Mouse (Mus musculus) kidney, embryonic 16.5 days (tissue): ENCODE data around the gene Gm28053. TPM values are rescaled to one million over a fixed set of nuclear protein-coding genes. Genes with fewer than 3 reads are reported as not detected.

ENCODE experiments used
- ATAC-seq: fragments of 200-750 bp; cut with Nextera tagmentation; 2 replicates; pipeline ENCODE4 v1.8.0; 2017; ENCODE audit warnings: moderate TSS enrichment; ENCODE audit not compliant: low FRiP score, low TSS enrichment
- H3K27ac ChIP-seq: fragments of 300-500 bp; sonication (generic); 2 replicates; pipeline ENCODE4 v1.5.1; 2014; ENCODE audit warnings: low read length
- H3K27me3 ChIP-seq: fragments of 300-500 bp; sonication (generic); 2 replicates; pipeline ENCODE4 v1.6.1; 2014; ENCODE audit warnings: low read length, control low read depth, mixed read lengths; ENCODE audit not compliant: insufficient read depth
- H3K36me3 ChIP-seq: fragments of 300-500 bp; sonication (generic); 2 replicates; pipeline ENCODE4 v1.6.1; 2014; ENCODE audit warnings: low read length, control low read depth, mixed read lengths; ENCODE audit not compliant: insufficient read depth
- H3K4me1 ChIP-seq: fragments of 300-500 bp; sonication (generic); 2 replicates; pipeline ENCODE4 v1.6.1; 2014; ENCODE audit warnings: low read length, control low read depth, mixed read lengths; ENCODE audit not compliant: insufficient read depth
- H3K4me2 ChIP-seq: fragments of 300-500 bp; sonication (generic); replicated peaks from 2 replicates; pipeline ENCODE4 v1.6.1; 2014; ENCODE audit warnings: low read depth, low read length
- H3K4me3 ChIP-seq: fragments of 300-500 bp; sonication (generic); 2 replicates; pipeline ENCODE4 v1.5.1; 2014; ENCODE audit warnings: mild to moderate bottlenecking, low read length
- H3K9ac ChIP-seq: fragments of 300-500 bp; sonication (generic); replicated peaks from 2 replicates; pipeline ENCODE4 v1.6.1; 2014; ENCODE audit warnings: low read length
- H3K9me3 ChIP-seq: fragments of 300-500 bp; sonication (generic); 2 replicates; pipeline ENCODE4 v1.6.1; 2016; ENCODE audit warnings: low read length, control low read depth
- WGBS: fragments of 180-500 bp; shearing (Covaris S2); extraction: QIAGEN DNeasy Blood & Tissue Kit; methylation state at CpG from one replicate; pipeline ENCODE4 v1.1.7; 2014; 5-methylcytosine and 5-hydroxymethylcytosine counted together
- polyA plus RNA-seq: library from polyadenylated mRNA; unstranded; fragments of >200 nt; fragmentation: Nextera tagmentation; extraction: Ambion mirVana; gene quantifications from 2 replicates; pipeline ENCODE4 v1.2.1, GENCODE M21; 2015

Gm28053 gene
- polyA plus RNA-seq, 1 experiment from 2014 or later, result 1.4 TPM

DNA sequence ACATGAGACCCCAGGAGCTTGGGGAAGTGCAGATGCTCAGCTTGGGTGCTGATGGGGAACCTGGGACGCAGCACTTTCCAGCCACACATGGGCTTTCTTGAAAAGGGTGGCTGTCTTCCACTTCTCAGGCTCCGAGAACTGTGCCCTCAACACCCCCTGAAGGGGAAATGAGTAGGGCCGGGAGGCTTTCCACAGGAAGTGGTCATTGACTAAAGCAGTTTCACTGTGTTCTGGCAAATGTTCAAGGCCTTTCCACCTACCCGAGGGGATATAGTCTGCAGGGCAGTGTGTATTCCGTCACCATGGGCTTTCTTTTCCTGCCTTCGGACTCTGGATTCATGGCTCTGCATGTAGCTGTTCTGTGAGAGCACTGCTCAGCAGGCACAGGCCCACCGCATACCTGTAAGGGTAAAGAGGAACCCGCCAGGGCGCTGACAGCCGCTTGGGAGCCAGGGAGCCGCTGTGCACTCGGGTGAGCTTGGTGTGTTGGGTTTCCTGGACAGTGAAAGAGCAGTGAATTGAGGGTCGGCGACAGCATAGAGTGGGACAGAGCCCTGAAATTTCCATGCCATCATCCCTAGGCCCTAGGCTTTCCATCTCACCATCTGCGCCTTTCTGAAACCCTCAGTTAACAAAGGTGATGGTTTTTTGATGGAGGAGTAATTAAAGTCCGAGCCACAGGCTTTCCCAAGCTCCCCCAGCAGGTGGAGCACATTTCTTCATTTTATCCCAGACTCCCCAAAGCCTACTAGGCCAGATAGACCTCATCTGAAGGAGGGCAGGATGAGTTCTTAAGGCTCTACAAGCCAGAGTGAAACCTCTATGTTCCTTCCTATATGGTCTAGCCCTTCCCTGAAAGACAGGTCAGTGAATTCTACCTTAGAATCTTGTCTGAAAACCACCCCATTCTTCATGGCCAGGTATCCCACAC is 27.8 kb downstream of the Gm28053 start, which contains the start of gene Gimap5:
Gene Gimap5 (plus strand): TSS at position 239 of the 931 bp plus-strand sequence.
- Histone ChIP-seq H3K9ac (peak within 1 kb of the TSS; percentile 58), H3K4me3 (peak within 1 kb of the TSS; percentile 37), H3K27ac (peak within 1 kb of the TSS; percentile 87), H3K9me3 (no peaks in the 10 kb centered on the region), H3K4me1 (peaks cover 15% of the 10 kb centered on the region), H3K36me3 (no peaks in the 10 kb centered on the region), H3K27me3 (peaks cover 11% of the 10 kb centered on the region), H3K4me2 (peak within 1 kb of the TSS; percentile 31)
- peak; percentile 32; the same call in 1 of the 2 replicates for ATAC-seq
- WGBS, result 41% methylated on average over 16 of the region's 16 CpGs

DNA sequence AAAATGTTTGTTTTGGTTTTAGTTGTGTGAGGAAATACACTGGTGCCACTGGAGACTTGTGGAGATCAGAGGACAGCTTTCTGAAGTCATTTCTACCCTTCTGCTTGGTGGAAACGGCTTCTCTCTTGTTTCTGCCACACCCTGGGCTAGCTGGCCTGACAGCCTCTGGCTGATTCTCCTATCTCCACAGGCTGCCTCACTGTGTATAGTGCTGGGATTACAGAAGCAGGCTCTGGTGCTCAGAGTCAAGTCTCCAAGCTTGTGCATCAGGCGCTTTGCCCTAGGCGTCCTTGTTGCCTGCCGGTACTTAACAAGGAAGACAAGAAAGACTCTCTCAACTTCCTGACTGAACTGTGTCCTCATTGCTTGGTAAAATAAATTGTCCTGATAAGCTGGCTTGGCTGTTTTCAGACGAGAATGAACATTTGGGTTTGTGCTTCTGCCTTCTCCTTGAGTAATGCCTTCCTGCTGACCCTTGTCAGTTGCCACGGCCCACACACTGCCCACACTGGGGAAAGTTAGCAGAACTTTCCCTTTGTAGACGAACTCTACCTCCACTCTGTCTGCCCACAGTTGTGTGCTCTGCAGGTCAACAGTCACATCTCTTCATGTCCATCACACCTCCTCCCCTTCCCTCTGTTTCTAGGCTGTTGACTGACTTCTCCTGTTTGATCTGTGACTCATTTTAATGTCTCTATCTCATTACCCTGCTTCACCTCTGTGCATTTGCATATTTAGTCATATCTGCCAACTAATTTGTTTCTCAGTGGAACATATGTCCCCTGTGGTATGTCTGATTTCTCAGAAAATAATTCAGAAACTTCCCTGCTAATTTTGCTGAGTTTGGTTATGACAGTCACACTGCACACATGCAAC is 28.9 kb downstream of the Gm28053 start:
- WGBS, result 33% methylated on average over 7 of the region's 7 CpGs
- Histone ChIP-seq H3K4me3 (peak overlapping the region; percentile 37), H3K4me1 (peaks cover 4% of the 10 kb centered on the region; the same call in 1 of the 2 replicates), H3K36me3 (no peaks in the 10 kb centered on the region), H3K27me3 (peaks cover 11% of the 10 kb centered on the region), H3K4me2 (peak overlapping the region; percentile 31), H3K27ac (peak overlapping the region; percentile 87; the same call in 1 of the 2 replicates), H3K9ac (no peak overlapping the region; the same call in 1 of the 2 replicates), H3K9me3 (no peaks in the 10 kb centered on the region)
- no peak for ATAC-seq

DNA sequence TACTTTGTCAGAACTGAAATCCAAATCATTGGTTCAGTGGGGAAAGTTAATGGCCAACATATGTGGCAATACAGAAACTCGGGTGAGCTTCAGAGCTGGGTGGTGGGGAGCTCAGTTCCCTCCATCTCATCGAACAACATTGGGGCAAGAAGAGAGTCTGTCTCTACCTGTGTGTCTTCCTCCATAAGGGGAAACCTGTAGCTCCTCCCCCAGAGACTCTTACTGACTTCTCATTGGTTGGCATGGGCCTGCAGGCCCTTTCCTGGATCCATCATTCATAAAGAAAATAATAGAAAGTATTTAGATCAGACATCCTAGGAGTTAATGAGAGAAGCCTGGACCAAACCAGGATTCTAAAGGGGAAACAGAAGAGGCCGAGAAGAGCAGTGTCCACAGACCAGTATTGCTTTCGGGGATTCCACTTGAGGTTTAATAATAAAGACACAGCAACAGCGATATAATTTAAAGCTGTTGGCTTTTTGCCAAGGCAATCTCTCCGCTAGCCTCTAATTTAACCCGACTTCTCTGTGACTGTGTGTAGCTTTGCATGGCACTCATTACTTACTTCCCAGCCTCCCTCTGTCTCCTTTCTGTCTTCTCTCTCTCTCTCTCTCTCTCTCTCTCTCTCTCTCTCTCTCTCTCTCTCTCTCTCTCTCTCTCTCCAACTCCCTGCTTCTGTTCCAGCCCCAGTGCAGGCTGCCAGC is 45.3 kb downstream of the Gm28053 start:
- WGBS, result 56% methylated on average over 7 of the region's 7 CpGs
- Histone ChIP-seq H3K9ac (no peak overlapping the region), H3K36me3 (no peaks in the 10 kb centered on the region), H3K4me3 (no peak overlapping the region), H3K27ac (no peak overlapping the region), H3K27me3 (no peaks in the 10 kb centered on the region), H3K4me2 (no peak overlapping the region), H3K9me3 (no peaks in the 10 kb centered on the region; the same call in 1 of the 2 replicates), H3K4me1 (no peaks in the 10 kb centered on the region)
- no peak for ATAC-seq

DNA sequence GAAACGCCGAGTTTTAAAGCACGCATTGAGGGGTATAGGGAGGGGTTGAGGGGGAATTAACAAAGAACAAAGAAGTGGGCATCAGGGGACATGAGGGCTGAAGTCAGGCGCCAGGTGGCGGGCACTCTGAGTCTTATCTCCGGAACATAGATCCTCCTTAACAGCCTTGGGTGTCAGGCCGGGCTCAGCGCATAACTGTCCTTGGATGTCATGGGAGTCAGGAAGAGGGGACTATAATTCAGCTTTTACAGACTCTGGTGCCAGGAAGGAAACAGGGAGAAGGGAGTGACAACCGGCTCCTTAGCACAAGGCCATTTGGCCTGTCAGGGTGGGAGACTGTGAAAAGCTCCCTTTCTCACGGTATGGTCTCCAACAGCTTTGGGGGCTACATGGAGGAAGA is 46.1 kb downstream of the Gm28053 start:
- 87% methylated on average over 10 of the region's 10 CpGs for WGBS
- no peak for ATAC-seq
- no peaks in the 10 kb centered on the region for H3K27me3 ChIP-seq

DNA sequence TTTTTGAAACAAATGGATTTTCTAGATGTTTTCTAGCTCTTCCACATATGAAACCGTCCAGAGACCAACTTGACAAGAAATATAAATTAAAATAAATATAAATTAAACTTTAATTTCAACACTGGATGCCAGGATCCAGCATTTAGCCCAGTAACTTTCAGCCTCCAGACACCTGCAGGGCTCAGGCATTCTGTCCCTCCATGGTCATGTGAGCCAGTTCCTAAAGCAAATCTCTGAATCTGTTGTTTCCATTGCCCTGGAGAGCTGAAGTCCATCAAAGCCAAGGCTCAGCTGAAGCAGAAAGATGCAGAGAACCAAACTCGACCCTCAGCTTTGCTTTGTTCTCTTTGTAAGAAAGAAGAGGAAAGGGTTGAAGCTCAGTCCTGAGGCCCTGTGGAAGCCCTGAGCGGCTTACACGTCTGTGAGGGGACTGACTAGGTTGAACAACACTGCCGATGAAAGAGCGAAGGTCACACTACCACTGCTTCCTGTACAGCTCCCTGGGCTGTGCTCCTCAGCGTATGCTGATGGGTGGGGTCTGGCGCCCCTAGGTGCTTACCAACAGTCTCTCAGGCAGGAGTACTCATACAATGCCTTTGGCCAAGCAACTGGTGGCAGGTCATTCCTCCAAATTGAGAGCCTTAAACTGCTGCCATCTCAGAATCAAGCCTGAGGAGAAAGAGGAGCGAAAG is 49.9 kb downstream of the Gm28053 start:
- WGBS, result 67% methylated on average over 9 of the region's 9 CpGs

More for the DNA sequence above, 46.1 kb downstream of the Gm28053 start:
- Histone ChIP-seq H3K4me3 (no peak overlapping the region), H3K4me1 (no peaks in the 10 kb centered on the region), H3K4me2 (no peak overlapping the region), H3K9ac (no peak overlapping the region), H3K9me3 (no peaks in the 10 kb centered on the region; the same call in 1 of the 2 replicates), H3K27ac (no peak overlapping the region), H3K36me3 (no peaks in the 10 kb centered on the region)

DNA sequence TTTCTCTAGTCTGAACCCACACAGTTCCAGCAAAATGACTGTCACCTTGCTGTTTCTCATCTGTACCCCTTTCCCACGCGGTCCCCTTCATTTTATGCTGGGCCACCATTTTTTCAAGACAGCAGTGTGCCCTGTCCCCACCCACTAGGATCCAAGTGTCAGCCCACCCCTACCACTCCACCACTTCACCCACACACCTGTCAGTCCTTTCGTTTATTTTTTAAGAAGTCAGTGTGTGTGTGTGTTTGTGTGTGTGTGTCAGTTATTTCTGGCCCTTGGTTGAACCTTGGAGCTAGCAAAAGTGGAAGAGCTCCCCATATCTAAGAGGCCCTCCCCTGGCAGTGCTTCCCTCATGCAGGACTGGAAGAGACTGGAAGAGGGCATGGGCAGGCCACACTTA is 50.5 kb downstream of the Gm28053 start:
- no peaks in the 10 kb centered on the region for H3K27me3 ChIP-seq
- no peak overlapping the region for H3K27ac ChIP-seq
- no peak overlapping the region for H3K4me2 ChIP-seq
- H3K4me3 ChIP-seq, result no peak overlapping the region
- 96% methylated on average over 3 of the region's 3 CpGs for WGBS
- no peaks in the 10 kb centered on the region; the same call in 1 of the 2 replicates for H3K9me3 ChIP-seq
- H3K36me3 ChIP-seq, result no peaks in the 10 kb centered on the region
- ATAC-seq, result no peak
- no peaks in the 10 kb centered on the region for H3K4me1 ChIP-seq
- no peak overlapping the region for H3K9ac ChIP-seq

More for the DNA sequence above, 49.9 kb downstream of the Gm28053 start:
- H3K4me3 ChIP-seq, result no peak overlapping the region
- H3K27ac ChIP-seq, result no peak overlapping the region
- no peak overlapping the region for H3K9ac ChIP-seq
- ATAC-seq, result no peak
- H3K4me2 ChIP-seq, result no peak overlapping the region
- no peaks in the 10 kb centered on the region for H3K4me1 ChIP-seq
- no peaks in the 10 kb centered on the region for H3K27me3 ChIP-seq
- no peaks in the 10 kb centered on the region; the same call in 1 of the 2 replicates for H3K9me3 ChIP-seq
- no peaks in the 10 kb centered on the region for H3K36me3 ChIP-seq

DNA sequence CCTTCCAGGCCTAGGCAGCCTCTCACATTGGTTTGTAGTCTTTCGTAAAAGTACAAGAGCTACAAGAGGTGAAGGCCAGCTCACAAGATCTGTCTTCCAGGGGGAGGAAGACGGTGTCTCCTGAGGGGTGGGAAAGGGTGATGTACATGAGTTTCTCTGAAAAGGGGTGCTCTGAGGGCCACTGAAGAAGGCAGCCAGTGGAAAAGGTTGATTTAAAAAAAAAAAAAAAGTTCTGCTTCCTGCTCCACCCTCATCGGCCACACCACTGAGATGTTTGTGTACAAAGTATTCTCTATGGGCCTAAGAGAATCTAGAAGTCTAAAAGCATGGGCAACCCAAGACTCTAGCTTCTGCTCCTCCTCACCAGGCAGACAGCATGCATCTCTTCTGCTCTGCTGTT is 52.3 kb downstream of the Gm28053 start, which contains the start of gene Gimap3:
Gene Gimap3 (minus strand): TSS at position 156 of the 400 bp plus-strand sequence.
- Histone ChIP-seq H3K36me3 (no peaks in the 10 kb centered on the region), H3K9me3 (no peaks in the 10 kb centered on the region), H3K9ac (no peak within 1 kb of the TSS), H3K4me2 (no peak within 1 kb of the TSS), H3K27ac (no peak within 1 kb of the TSS), H3K27me3 (no peaks in the 10 kb centered on the region), H3K4me3 (no peak within 1 kb of the TSS), H3K4me1 (no peaks in the 10 kb centered on the region)
- WGBS, result 83% methylated on average over 3 of the region's 3 CpGs
- no peak for ATAC-seq

DNA sequence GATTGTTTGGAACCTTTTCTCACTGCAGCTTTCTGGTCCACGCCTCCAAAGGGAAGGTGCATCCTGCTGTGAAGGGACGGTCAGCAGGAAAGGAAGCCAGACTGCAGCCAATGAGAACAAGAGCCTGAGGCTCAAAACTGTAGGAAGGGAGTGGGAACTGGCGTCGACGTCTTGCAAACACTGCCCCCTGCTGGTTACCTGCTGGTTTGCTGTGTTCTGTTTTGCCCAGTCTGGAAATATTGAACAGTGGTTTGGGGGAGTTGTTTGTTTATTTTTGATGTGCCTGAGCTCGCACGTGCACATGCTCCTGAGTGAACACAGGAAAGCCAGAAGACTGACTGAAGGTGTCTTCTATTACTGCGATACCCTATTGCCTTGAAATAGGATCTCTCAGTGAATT is 53.6 kb downstream of the Gm28053 start:
- no peaks in the 10 kb centered on the region for H3K4me1 ChIP-seq
- H3K27me3 ChIP-seq, result no peaks in the 10 kb centered on the region
- ATAC-seq, result peak; percentile 76; the same call in 1 of the 2 replicates
- no peak overlapping the region for H3K4me2 ChIP-seq
- no peak overlapping the region for H3K4me3 ChIP-seq
- no peak overlapping the region for H3K9ac ChIP-seq
- 0 out of 2 replicates have a peak, but pooled peaks cover 2% of the 10 kb centered on the region for H3K9me3 ChIP-seq
- WGBS, result 9% methylated on average over 8 of the region's 8 CpGs
- no peak overlapping the region for H3K27ac ChIP-seq
- H3K36me3 ChIP-seq, result no peaks in the 10 kb centered on the region
